Mouse (Mus musculus): ENCODE measurements at regions not wholly inside any gene's neighbourhood (a gene's known extent, or its start where the extent isn't known, plus 50 kb on each side); places are given as distances from the start of the nearest gene placed in this dataset.

GRCm38 (mm10) chr13:105377038-105377437 lies 66.4 kb upstream of the Htr1a start:
- peak; percentile 5 to 19 for DNase-seq (ENCODE audit: low spot score in 2 of 2)

GRCm38 (mm10) chr13:105378587-105378986 lies 64.9 kb upstream of the Htr1a start:
- no peak for DNase-seq (ENCODE audit: low spot score in 2 of 2)

GRCm38 (mm10) chr13:105387016-105387772 lies 56.2 kb upstream of the Htr1a start:
- DNase-seq (ENCODE audit: low spot score in 2 of 2) = no peak
